Mouse (Mus musculus) stomach, embryonic 14.5 days (tissue): ENCODE data around the gene Dhx8. TPM values are rescaled to one million over a fixed set of nuclear protein-coding genes. Genes with fewer than 3 reads are reported as not detected.

Experiments used
- ATAC-seq: fragments of 200-750 bp; cut with Nextera tagmentation; 2 replicates; pipeline ENCODE4 v1.8.0; 2017; ENCODE audit warnings: low read depth, moderate TSS enrichment; ENCODE audit not compliant: insufficient number of reproducible peaks, insufficient read depth, low FRiP score
- H3K27ac ChIP-seq: fragments of 300-500 bp; sonication (generic); 2 replicates; pipeline ENCODE4 v1.5.1; 2014; ENCODE audit warnings: mild to moderate bottlenecking, low read length, moderate library complexity, mixed read lengths
- H3K27me3 ChIP-seq: fragments of 300-500 bp; sonication (generic); 2 replicates; pipeline ENCODE4 v1.6.1; 2014; ENCODE audit warnings: low read length, control low read depth, mixed read lengths; ENCODE audit not compliant: control insufficient read depth, insufficient read depth
- H3K36me3 ChIP-seq: fragments of 300-500 bp; sonication (generic); 2 replicates; pipeline ENCODE4 v1.6.1; 2014; ENCODE audit warnings: mild to moderate bottlenecking, control low read depth, low read length, moderate library complexity, mixed read lengths; ENCODE audit not compliant: control insufficient read depth, insufficient read depth
- H3K4me1 ChIP-seq: fragments of 300-500 bp; sonication (generic); 2 replicates; pipeline ENCODE4 v1.6.1; 2014; ENCODE audit warnings: low read length, control low read depth, mixed read lengths; ENCODE audit not compliant: control insufficient read depth, insufficient read depth
- H3K4me2 ChIP-seq: fragments of 300-500 bp; sonication (generic); replicated peaks from 2 replicates; pipeline ENCODE4 v1.6.1; 2014; ENCODE audit warnings: low read depth, low read length, control low read depth
- H3K4me3 ChIP-seq: fragments of 300-500 bp; sonication (generic); 2 replicates; pipeline ENCODE4 v1.5.1; 2014; ENCODE audit warnings: low read depth, low read length, control low read depth
- H3K9ac ChIP-seq: fragments of 300-500 bp; sonication (generic); replicated peaks from 2 replicates; pipeline ENCODE4 v1.6.1; 2014; ENCODE audit warnings: low read depth, mild to moderate bottlenecking, control low read depth, low read length, moderate library complexity, mixed read lengths
- H3K9me3 ChIP-seq: fragments of 300-500 bp; sonication (generic); 2 replicates; pipeline ENCODE4 v1.6.1; 2016; ENCODE audit warnings: low read depth, low read length, control low read depth; ENCODE audit not compliant: control insufficient read depth
- WGBS: fragments of 180-500 bp; shearing (Covaris S2); extraction: QIAGEN DNeasy Blood & Tissue Kit; methylation state at CpG from one replicate; pipeline ENCODE4 v1.1.7; 2014; 5-methylcytosine and 5-hydroxymethylcytosine counted together
- polyA plus RNA-seq: library from polyadenylated mRNA; unstranded; fragments of >200 nt; fragmentation: Nextera tagmentation; extraction: Ambion mirVana; gene quantifications from 2 replicates; pipeline ENCODE4 v1.2.1, GENCODE M21; 2014

The Dhx8 gene
- polyA plus RNA-seq, 1 experiment from 2014 or later = 35.3 TPM

GRCm38 (mm10) chr11:101783584-101783983 is 50.9 kb downstream of the Dhx8 start:
- Histone ChIP-seq H3K9ac (no peak overlapping the region), H3K4me3 (peak overlapping the region; percentile 51), H3K9me3 (no peaks in the 10 kb centered on the region), H3K4me1 (peaks cover 19% of the 10 kb centered on the region; the same call in 1 of the 2 replicates), H3K4me2 (peak overlapping the region; percentile 95), H3K27ac (no peak overlapping the region), H3K27me3 (peaks cover 24% of the 10 kb centered on the region), H3K36me3 (no peaks in the 10 kb centered on the region)
- WGBS = 21% methylated on average over 9 of the region's 9 CpGs
- ATAC-seq = no peak

- Histone ChIP-seq H3K9ac (peak overlapping the region; percentile 25; the same call in 1 of the 2 replicates), H3K4me1 (peaks cover 19% of the 10 kb centered on the region; the same call in 1 of the 2 replicates), H3K4me2 (peak overlapping the region; percentile 95), H3K9me3 (no peaks in the 10 kb centered on the region), H3K27me3 (peaks cover 24% of the 10 kb centered on the region), H3K36me3 (no peaks in the 10 kb centered on the region), H3K27ac (peak overlapping the region; percentile 58), H3K4me3 (peak overlapping the region; percentile 51)
- 2% methylated on average over 19 of the region's 19 CpGs for WGBS
- ATAC-seq = no peak
These were observed 51.4 kb downstream of the Dhx8 start for GRCm38 (mm10) chr11:101784072-101784471.

- H3K4me2 ChIP-seq = peak overlapping the region; percentile 95
- H3K4me1 ChIP-seq = peaks cover 19% of the 10 kb centered on the region; the same call in 1 of the 2 replicates
- H3K9ac ChIP-seq = peak overlapping the region; percentile 25; the same call in 1 of the 2 replicates
- ATAC-seq = peak; percentile 69
- peak overlapping the region; percentile 58 for H3K27ac ChIP-seq
- peaks cover 24% of the 10 kb centered on the region for H3K27me3 ChIP-seq
- under 1% methylated on average over 50 of the region's 67 CpGs for WGBS
- no peaks in the 10 kb centered on the region for H3K9me3 ChIP-seq
- H3K4me3 ChIP-seq = peak overlapping the region; percentile 51
- no peaks in the 10 kb centered on the region for H3K36me3 ChIP-seq
These were observed 51.9 kb downstream of the Dhx8 start for GRCm38 (mm10) chr11:101784488-101785142.

GRCm38 (mm10) chr11:101785143-101785851 is 52.6 kb downstream of the Dhx8 start, which contains the start of gene Etv4:
Gene Etv4 (minus strand): TSS chr11:101785371.
- ATAC-seq = peak; percentile 88
- under 1% methylated on average over 35 of the region's 35 CpGs for WGBS
- Histone ChIP-seq H3K27me3 (peaks cover 24% of the 10 kb centered on the region), H3K27ac (peak within 1 kb of the TSS; percentile 58), H3K36me3 (no peaks in the 10 kb centered on the region), H3K9me3 (no peaks in the 10 kb centered on the region), H3K4me2 (peak within 1 kb of the TSS; percentile 95), H3K4me3 (peak within 1 kb of the TSS; percentile 51), H3K4me1 (peaks cover 21% of the 10 kb centered on the region; the same call in 1 of the 2 replicates), H3K9ac (peak within 1 kb of the TSS; percentile 25; the same call in 1 of the 2 replicates)

- Histone ChIP-seq H3K9ac (no peak overlapping the region), H3K27ac (no peak overlapping the region), H3K4me1 (peaks cover 26% of the 10 kb centered on the region; the same call in 1 of the 2 replicates), H3K4me2 (peak overlapping the region; percentile 95), H3K27me3 (peaks cover 24% of the 10 kb centered on the region), H3K36me3 (no peaks in the 10 kb centered on the region), H3K4me3 (peak overlapping the region; percentile 51; the same call in 1 of the 2 replicates), H3K9me3 (no peaks in the 10 kb centered on the region)
- no peak for ATAC-seq
- WGBS = 8% methylated on average over 7 of the region's 7 CpGs
These were observed 53.1 kb downstream of the Dhx8 start for GRCm38 (mm10) chr11:101785852-101786205.

- H3K27ac ChIP-seq = no peak overlapping the region
- H3K27me3 ChIP-seq = peaks cover 24% of the 10 kb centered on the region
- peaks cover 33% of the 10 kb centered on the region; the same call in 1 of the 2 replicates for H3K4me1 ChIP-seq
- WGBS = 72% methylated on average over 7 of the region's 7 CpGs
- H3K4me3 ChIP-seq = no peak overlapping the region
- no peaks in the 10 kb centered on the region for H3K9me3 ChIP-seq
- no peak overlapping the region for H3K9ac ChIP-seq
- no peak for ATAC-seq
- H3K36me3 ChIP-seq = no peaks in the 10 kb centered on the region
- no peak overlapping the region for H3K4me2 ChIP-seq
These were observed 53.9 kb downstream of the Dhx8 start for GRCm38 (mm10) chr11:101786651-101787050.

GRCm38 (mm10) chr11:101787432-101787831 is 54.7 kb downstream of the Dhx8 start:
- no peak overlapping the region for H3K4me3 ChIP-seq
- 81% methylated on average over 1 of the region's 1 CpGs for WGBS
- peaks cover 33% of the 10 kb centered on the region; the same call in 1 of the 2 replicates for H3K4me1 ChIP-seq
- H3K9ac ChIP-seq = no peak overlapping the region
- H3K4me2 ChIP-seq = no peak overlapping the region
- no peak for ATAC-seq
- H3K27ac ChIP-seq = no peak overlapping the region
- no peaks in the 10 kb centered on the region for H3K9me3 ChIP-seq
- H3K27me3 ChIP-seq = peaks cover 24% of the 10 kb centered on the region
- no peaks in the 10 kb centered on the region for H3K36me3 ChIP-seq

GRCm38 (mm10) chr11:101790811-101791526 is 58.2 kb downstream of the Dhx8 start:
- 24% methylated on average over 19 of the region's 19 CpGs for WGBS
- peaks cover 13% of the 10 kb centered on the region for H3K27me3 ChIP-seq
- H3K4me2 ChIP-seq = peak overlapping the region; percentile 29
- no peak overlapping the region for H3K4me3 ChIP-seq
- no peaks in the 10 kb centered on the region for H3K9me3 ChIP-seq
- no peak overlapping the region for H3K9ac ChIP-seq
- H3K4me1 ChIP-seq = peaks cover 14% of the 10 kb centered on the region; the same call in 1 of the 2 replicates
- ATAC-seq = peak; percentile 49; the same call in 1 of the 2 replicates
- no peaks in the 10 kb centered on the region for H3K36me3 ChIP-seq
- peak overlapping the region; percentile 52; the same call in 1 of the 2 replicates for H3K27ac ChIP-seq
